ENCODE assay signal across 20 mouse cellular contexts in genomic region chr19:31953799-31954198, GRCm38 (mm10).
DNase-seq lines count a peak whose midpoint lies in the region; ATAC-seq and TF ChIP-seq lines count a peak whose summit lies in the region.
"Had no signal": no experiment of that assay in that cellular context is flagged by ENCODE, and none has a peak within 500 bp of the region (broad histone marks: within the 10 kb centered on the region; RNA-seq: fewer than 3 reads in every experiment).

No protein-coding gene starts in this region.

- no peaks in the 10 kb centered on the region for H3K36me3 ChIP-seq in intestine, embryonic 16.5 days (ENCODE audit: control insufficient read depth, insufficient read depth, low read length)
- H3K36me3 ChIP-seq in intestine, embryonic 15.5 days, result no peaks in the 10 kb centered on the region
- 0 out of 2 replicates have a peak, but pooled peaks cover 4% of the 10 kb centered on the region for H3K36me3 ChIP-seq in intestine, postnatal 0 days (ENCODE audit: control insufficient read depth, insufficient read depth)
- no peaks in the 10 kb centered on the region for H3K36me3 ChIP-seq in forebrain, embryonic 14.5 days (ENCODE audit: control insufficient read depth, insufficient read depth, low read length)
- H3K36me3 ChIP-seq: embryonic facial prominence, embryonic 10.5 days; embryonic facial prominence, embryonic 12.5 days had no signal

- TF ChIP-seq CTCF in intestine, postnatal 0 days (IDR thresholded peaks at IDR 0.05; ENCODE audit: low read depth), result no peak

- no peak overlapping the region for H3K4me3 ChIP-seq in intestine, embryonic 16.5 days (ENCODE audit: low read length)
- no peak overlapping the region for H3K4me3 ChIP-seq in intestine, embryonic 15.5 days (replicated peaks)
- no peak overlapping the region for H3K4me3 ChIP-seq in intestine, postnatal 0 days (ENCODE audit: low read depth, low read length)
- no peak overlapping the region for H3K4me3 ChIP-seq in forebrain, embryonic 14.5 days (ENCODE audit: low read depth, low read length)
- H3K4me3 ChIP-seq: embryonic facial prominence, embryonic 10.5 days; embryonic facial prominence, embryonic 12.5 days; forebrain, embryonic 13.5 days had no signal

- no peaks in the 10 kb centered on the region; the same call in 1 of the 2 replicates for H3K4me1 ChIP-seq in intestine, embryonic 16.5 days (ENCODE audit: control insufficient read depth, insufficient read depth, low read length)
- H3K4me1 ChIP-seq in intestine, embryonic 15.5 days (replicated peaks), result no peaks in the 10 kb centered on the region
- H3K4me1 ChIP-seq in intestine, postnatal 0 days (replicated peaks; ENCODE audit: control insufficient read depth, insufficient read depth, low read length), result 0 out of 2 replicates have a peak, but pooled peaks cover 2% of the 10 kb centered on the region
- H3K4me1 ChIP-seq in forebrain, embryonic 14.5 days (ENCODE audit: control insufficient read depth, insufficient read depth, low read length), result no peaks in the 10 kb centered on the region
- H3K4me1 ChIP-seq: embryonic facial prominence, embryonic 10.5 days; embryonic facial prominence, embryonic 12.5 days; forebrain, embryonic 13.5 days had no signal

- no peak overlapping the region; the same call in 1 of the 2 replicates for H3K27ac ChIP-seq in intestine, embryonic 16.5 days (ENCODE audit: low read length)
- no peak overlapping the region for H3K27ac ChIP-seq in intestine, embryonic 15.5 days
- H3K27ac ChIP-seq in intestine, postnatal 0 days (ENCODE audit: low read depth, low read length), result 0 out of 2 replicates have a peak overlapping the region, but pooled peaks have one; percentile 28
- H3K27ac ChIP-seq in forebrain, embryonic 14.5 days (ENCODE audit: low read depth, low read length), result no peak overlapping the region
- H3K27ac ChIP-seq: embryonic facial prominence, embryonic 10.5 days; embryonic facial prominence, embryonic 12.5 days; forebrain, embryonic 13.5 days had no signal

- H3K9ac ChIP-seq in intestine, embryonic 16.5 days (ENCODE audit: low read depth, low read length), result no peak overlapping the region
- H3K9ac ChIP-seq in intestine, embryonic 15.5 days, result no peak overlapping the region
- no peak overlapping the region for H3K9ac ChIP-seq in intestine, postnatal 0 days (ENCODE audit: low read depth, low read length)
- no peak overlapping the region for H3K9ac ChIP-seq in forebrain, embryonic 14.5 days (ENCODE audit: low read length)
- H3K9ac ChIP-seq: embryonic facial prominence, embryonic 12.5 days; forebrain, embryonic 13.5 days had no signal

- peak; percentile 93 for ATAC-seq in frontal cortex, adult (ENCODE audit: low TSS enrichment)
- 0 out of 2 replicates have a peak, but pooled peaks have one; percentile 2 for ATAC-seq in intestine, embryonic 16.5 days
- ATAC-seq in intestine, embryonic 15.5 days, result no peak
- no peak for ATAC-seq in intestine, postnatal 0 days
- no peak for ATAC-seq in forebrain, embryonic 14.5 days
- ATAC-seq: forebrain, embryonic 13.5 days; forebrain, embryonic 16.5 days had no signal

- WGBS in intestine, embryonic 16.5 days, result 80% methylated on average over 2 of the region's 2 CpGs
- WGBS in intestine, embryonic 15.5 days, result 84% methylated on average over 2 of the region's 2 CpGs
- 77% methylated on average over 2 of the region's 2 CpGs for WGBS in intestine, postnatal 0 days
- WGBS in forebrain, embryonic 14.5 days, result 89% methylated on average over 2 of the region's 2 CpGs

- H3K27me3 ChIP-seq in intestine, embryonic 16.5 days (replicated peaks; ENCODE audit: control insufficient read depth, insufficient read depth, low read length), result no peaks in the 10 kb centered on the region
- no peaks in the 10 kb centered on the region for H3K27me3 ChIP-seq in intestine, embryonic 15.5 days (replicated peaks)
- no peaks in the 10 kb centered on the region for H3K27me3 ChIP-seq in intestine, postnatal 0 days (replicated peaks; ENCODE audit: control insufficient read depth, insufficient read depth, low read length)
- H3K27me3 ChIP-seq in forebrain, embryonic 14.5 days (replicated peaks; ENCODE audit: control insufficient read depth, insufficient read depth, low read length), result no peaks in the 10 kb centered on the region
- H3K27me3 ChIP-seq: embryonic facial prominence, embryonic 12.5 days; forebrain, embryonic 13.5 days had no signal

- H3K4me2 ChIP-seq in intestine, embryonic 16.5 days (ENCODE audit: low read depth, low read length), result no peak overlapping the region
- H3K4me2 ChIP-seq in intestine, embryonic 15.5 days (replicated peaks), result no peak overlapping the region
- no peak overlapping the region for H3K4me2 ChIP-seq in intestine, postnatal 0 days (replicated peaks; ENCODE audit: low read depth)
- H3K4me2 ChIP-seq in forebrain, embryonic 14.5 days (ENCODE audit: low read length), result no peak overlapping the region
- H3K4me2 ChIP-seq: embryonic facial prominence, embryonic 12.5 days; forebrain, embryonic 13.5 days had no signal

- no peak for DNase-seq in frontal cortex, adult 2 months (ENCODE audit: extremely low spot score in 1 of 2, low spot score in 1 of 2)
- peak; percentile 9 for DNase-seq in telencephalon, adult 2 months (ENCODE audit: low read depth, low spot score)
- no peak for DNase-seq in lung, postnatal 10 days
- DNase-seq in forebrain, embryonic 14.5 days (ENCODE audit: low spot score), result no peak
- DNase-seq: adrenal gland, adult 2 months; adrenal gland, postnatal 10 days; adrenal gland, postnatal 25 days; cerebellum, adult 11-12 months; cerebellum, adult 2 months; cerebellum, adult 9-10 months; cerebellum, postnatal 10 days; cerebellum, postnatal 25 days had no signal

- H3K9me3 ChIP-seq in intestine, embryonic 16.5 days (ENCODE audit: control insufficient read depth, low read length), result no peaks in the 10 kb centered on the region
- H3K9me3 ChIP-seq in intestine, embryonic 15.5 days, result no peaks in the 10 kb centered on the region
- no peaks in the 10 kb centered on the region for H3K9me3 ChIP-seq in intestine, postnatal 0 days (ENCODE audit: control insufficient read depth)
- H3K9me3 ChIP-seq in forebrain, embryonic 14.5 days (replicated peaks; ENCODE audit: control insufficient read depth, low read length), result no peaks in the 10 kb centered on the region
- H3K9me3 ChIP-seq: embryonic facial prominence, embryonic 10.5 days; embryonic facial prominence, embryonic 12.5 days; forebrain, embryonic 13.5 days had no signal

Comparison
In these comparisons a context has a peak if more than half of its experiments do, and no peak if none do; other contexts are left out.
1. ATAC-seq: peak in frontal cortex, adult (single experiment) and intestine, embryonic 16.5 days (single experiment); none in intestine, embryonic 15.5 days (single experiment), intestine, postnatal 0 days (single experiment) and forebrain, embryonic 14.5 days (single experiment).